Mouse (Mus musculus) fat pad, adult 2 months (tissue): ENCODE results near the gene Ccdc15.

Experiments used
- DNase-seq: peaks from one replicate; pipeline ENCODE4 v3.0.0-alpha.2; 2011; ENCODE audit warnings: low read depth, low spot score; ENCODE audit errors: extremely low read depth

The Ccdc15 gene

GRCm38 (mm10) chr9:37347988-37348642 lies at the start of gene Ccdc15:
Gene Ccdc15 (minus strand): TSS chr9:37348432.
- DNase-seq: peak; percentile 46

GRCm38 (mm10) chr9:37393482-37394131 lies 45.4 kb upstream of the Ccdc15 start:
- DNase-seq: no peak

- DNase-seq: no peak
Observed at GRCm38 (mm10) chr9:37392071-37392470, 43.8 kb upstream of the Ccdc15 start.

GRCm38 (mm10) chr9:37390891-37391290 lies 42.7 kb upstream of the Ccdc15 start:
- DNase-seq: no peak

GRCm38 (mm10) chr9:37384284-37385182 lies 36.3 kb upstream of the Ccdc15 start:
- DNase-seq: no peak

GRCm38 (mm10) chr9:37383161-37383560 lies 34.9 kb upstream of the Ccdc15 start:
- DNase-seq: no peak

GRCm38 (mm10) chr9:37375718-37376117 lies 27.5 kb upstream of the Ccdc15 start:
- DNase-seq: peak; percentile 92

GRCm38 (mm10) chr9:37371232-37371801 lies 23.1 kb upstream of the Ccdc15 start:
- DNase-seq: peak; percentile 40

- DNase-seq: no peak
Observed at GRCm38 (mm10) chr9:37368860-37369259, 20.6 kb upstream of the Ccdc15 start.

GRCm38 (mm10) chr9:37368081-37368830 lies 20.0 kb upstream of the Ccdc15 start:
- DNase-seq: no peak

GRCm38 (mm10) chr9:37367301-37368080 lies 19.3 kb upstream of the Ccdc15 start, which contains the start of gene Hepacam:
Gene Hepacam (plus strand): TSS chr9:37367351.
- no peak for DNase-seq

GRCm38 (mm10) chr9:37365706-37366105 lies 17.5 kb upstream of the Ccdc15 start:
- no peak for DNase-seq

- no peak for DNase-seq
Observed at GRCm38 (mm10) chr9:37364392-37364791, 16.2 kb upstream of the Ccdc15 start.

- no peak for DNase-seq
Observed at GRCm38 (mm10) chr9:37363551-37363950, 15.3 kb upstream of the Ccdc15 start.

GRCm38 (mm10) chr9:37362881-37363280 lies 14.6 kb upstream of the Ccdc15 start:
- no peak for DNase-seq

GRCm38 (mm10) chr9:37362084-37362483 lies 13.9 kb upstream of the Ccdc15 start:
- no peak for DNase-seq

GRCm38 (mm10) chr9:37359331-37360220 lies 11.3 kb upstream of the Ccdc15 start:
- DNase-seq: no peak

- DNase-seq: no peak
Observed at GRCm38 (mm10) chr9:37358713-37359330, 10.6 kb upstream of the Ccdc15 start.
